Mouse (Mus musculus): Measurements from ENCODE around the gene Rslcan18. TPM values are rescaled to one million over a fixed set of nuclear protein-coding genes. Genes with fewer than 3 reads are reported as not detected.
A peak's percentile ranks its signal among the peaks of the same experiment; 100 is the strongest.

The Rslcan18 gene
- polyA plus RNA-seq, 1 experiment from 2014 or later: 0.87 TPM

GRCm38 (mm10) chr13:67108194-67108820 is 7.8 kb downstream of the Rslcan18 start, which contains the start of gene Gm28557:
Gm28557 (minus strand) TSS chr13:67108604.
- whole genome bisulfite sequencing (ENCODE audit: insufficient replicate concordance): under 1% methylated on average over 17 of the region's 17 CpGs
- peaks cover 6% of the 10 kb centered on the region for H3K36me3 ChIP-seq (ENCODE audit: control insufficient read depth, insufficient read depth, low read length)
- ATAC-seq (replicated peaks; ENCODE audit: insufficient number of reproducible peaks, low FRiP score, low TSS enrichment): peak; percentile 97
- H3K27ac ChIP-seq (ENCODE audit: low read depth, low read length): peak within 1 kb of the TSS; percentile 81
- H3K27me3 ChIP-seq (ENCODE audit: control insufficient read depth, insufficient read depth, low read length): no peaks in the 10 kb centered on the region
- peak within 1 kb of the TSS; percentile 80 for H3K4me2 ChIP-seq
- H3K4me1 ChIP-seq (ENCODE audit: control insufficient read depth, insufficient read depth, low read length): peaks cover 3% of the 10 kb centered on the region; the same call in 1 of the 2 replicates
- peak within 1 kb of the TSS; percentile 83 for H3K9ac ChIP-seq (ENCODE audit: low read depth, low read length)
- no peaks in the 10 kb centered on the region for H3K9me3 ChIP-seq (replicated peaks; ENCODE audit: control insufficient read depth, low read length)
- peak within 1 kb of the TSS; percentile 58 for H3K4me3 ChIP-seq (ENCODE audit: low read depth, low read length)

- WGBS (ENCODE audit: insufficient replicate concordance): 58% methylated on average over 9 of the region's 9 CpGs
- peak overlapping the region; percentile 81 for H3K27ac ChIP-seq (ENCODE audit: low read depth, low read length)
- H3K9me3 ChIP-seq (replicated peaks; ENCODE audit: control insufficient read depth, low read length): no peaks in the 10 kb centered on the region
- H3K27me3 ChIP-seq (ENCODE audit: control insufficient read depth, insufficient read depth, low read length): no peaks in the 10 kb centered on the region
- peak overlapping the region; percentile 83 for H3K9ac ChIP-seq (ENCODE audit: low read depth, low read length)
- ATAC-seq (replicated peaks; ENCODE audit: insufficient number of reproducible peaks, low FRiP score, low TSS enrichment): no peak
- peaks cover 3% of the 10 kb centered on the region; the same call in 1 of the 2 replicates for H3K4me1 ChIP-seq (ENCODE audit: control insufficient read depth, insufficient read depth, low read length)
- H3K4me2 ChIP-seq: peak overlapping the region; percentile 80
- peak overlapping the region; percentile 58 for H3K4me3 ChIP-seq (ENCODE audit: low read depth, low read length)
- H3K36me3 ChIP-seq (ENCODE audit: control insufficient read depth, insufficient read depth, low read length): peaks cover 6% of the 10 kb centered on the region
These were observed 8.4 kb downstream of the Rslcan18 start for GRCm38 (mm10) chr13:67107681-67108080.

- Histone ChIP-seq H3K27me3 (ENCODE audit: control insufficient read depth, insufficient read depth, low read length) (no peaks in the 10 kb centered on the region), H3K4me3 (ENCODE audit: low read depth, low read length) (no peak within 1 kb of the TSS), H3K36me3 (ENCODE audit: control insufficient read depth, insufficient read depth, low read length) (no peaks in the 10 kb centered on the region; the same call in 1 of the 2 replicates), H3K4me2 (no peak within 1 kb of the TSS), H3K4me1 (ENCODE audit: control insufficient read depth, insufficient read depth, low read length) (no peaks in the 10 kb centered on the region), H3K27ac (ENCODE audit: low read depth, low read length) (no peak within 1 kb of the TSS), H3K9ac (ENCODE audit: low read depth, low read length) (no peak within 1 kb of the TSS), H3K9me3 (replicated peaks; ENCODE audit: control insufficient read depth, low read length) (no peaks in the 10 kb centered on the region)
- 87% methylated on average over 10 of the region's 10 CpGs for WGBS (ENCODE audit: insufficient replicate concordance)
- ATAC-seq (replicated peaks; ENCODE audit: insufficient number of reproducible peaks, low FRiP score, low TSS enrichment): no peak
These were observed 18.2 kb downstream of the Rslcan18 start, which contains the start of gene Zfp708 for GRCm38 (mm10) chr13:67097876-67098275. Zfp708 (minus strand) TSS chr13:67097976.

GRCm38 (mm10) chr13:67090154-67090553 is 25.9 kb downstream of the Rslcan18 start:
- Histone ChIP-seq H3K27me3 (ENCODE audit: control insufficient read depth, insufficient read depth, low read length) (no peaks in the 10 kb centered on the region), H3K27ac (ENCODE audit: low read depth, low read length) (no peak overlapping the region), H3K4me3 (ENCODE audit: low read depth, low read length) (no peak overlapping the region), H3K4me2 (no peak overlapping the region), H3K9ac (ENCODE audit: low read depth, low read length) (no peak overlapping the region), H3K36me3 (ENCODE audit: control insufficient read depth, insufficient read depth, low read length) (no peaks in the 10 kb centered on the region), H3K9me3 (replicated peaks; ENCODE audit: control insufficient read depth, low read length) (no peaks in the 10 kb centered on the region), H3K4me1 (ENCODE audit: control insufficient read depth, insufficient read depth, low read length) (no peaks in the 10 kb centered on the region)
- no peak for ATAC-seq (replicated peaks; ENCODE audit: insufficient number of reproducible peaks, low FRiP score, low TSS enrichment)
- WGBS (ENCODE audit: insufficient replicate concordance): 64% methylated on average over 1 of the region's 1 CpGs

GRCm38 (mm10) chr13:67081946-67082345 is 34.1 kb downstream of the Rslcan18 start:
- no peak for ATAC-seq (replicated peaks; ENCODE audit: insufficient number of reproducible peaks, low FRiP score, low TSS enrichment)
- H3K9me3 ChIP-seq (replicated peaks; ENCODE audit: control insufficient read depth, low read length): no peaks in the 10 kb centered on the region
- peak overlapping the region; percentile 82 for H3K4me2 ChIP-seq
- no peak overlapping the region for H3K9ac ChIP-seq (ENCODE audit: low read depth, low read length)
- H3K36me3 ChIP-seq (ENCODE audit: control insufficient read depth, insufficient read depth, low read length): no peaks in the 10 kb centered on the region
- peak overlapping the region; percentile 93 for H3K27ac ChIP-seq (ENCODE audit: low read depth, low read length)
- H3K4me3 ChIP-seq (ENCODE audit: low read depth, low read length): peak overlapping the region; percentile 66; the same call in 1 of the 2 replicates
- WGBS (ENCODE audit: insufficient replicate concordance): 55% methylated on average over 1 of the region's 1 CpGs
- H3K4me1 ChIP-seq (ENCODE audit: control insufficient read depth, insufficient read depth, low read length): 0 out of 2 replicates have a peak, but pooled peaks cover 4% of the 10 kb centered on the region
- no peaks in the 10 kb centered on the region for H3K27me3 ChIP-seq (ENCODE audit: control insufficient read depth, insufficient read depth, low read length)

GRCm38 (mm10) chr13:67081142-67081713 is 34.8 kb downstream of the Rslcan18 start:
- peak; percentile 100 for ATAC-seq (replicated peaks; ENCODE audit: insufficient number of reproducible peaks, low FRiP score, low TSS enrichment)
- peak overlapping the region; percentile 80 for H3K9ac ChIP-seq (ENCODE audit: low read depth, low read length)
- no peaks in the 10 kb centered on the region for H3K9me3 ChIP-seq (replicated peaks; ENCODE audit: control insufficient read depth, low read length)
- H3K4me1 ChIP-seq (ENCODE audit: control insufficient read depth, insufficient read depth, low read length): 0 out of 2 replicates have a peak, but pooled peaks cover 4% of the 10 kb centered on the region
- under 1% methylated on average over 24 of the region's 24 CpGs for WGBS (ENCODE audit: insufficient replicate concordance)
- peak overlapping the region; percentile 66 for H3K4me3 ChIP-seq (ENCODE audit: low read depth, low read length)
- peak overlapping the region; percentile 82 for H3K4me2 ChIP-seq
- no peaks in the 10 kb centered on the region for H3K27me3 ChIP-seq (ENCODE audit: control insufficient read depth, insufficient read depth, low read length)
- H3K27ac ChIP-seq (ENCODE audit: low read depth, low read length): peak overlapping the region; percentile 93
- H3K36me3 ChIP-seq (ENCODE audit: control insufficient read depth, insufficient read depth, low read length): no peaks in the 10 kb centered on the region

GRCm38 (mm10) chr13:67077244-67077643 is 38.8 kb downstream of the Rslcan18 start:
- ATAC-seq (replicated peaks; ENCODE audit: insufficient number of reproducible peaks, low FRiP score, low TSS enrichment): no peak
- Histone ChIP-seq H3K27me3 (ENCODE audit: control insufficient read depth, insufficient read depth, low read length) (no peaks in the 10 kb centered on the region), H3K36me3 (ENCODE audit: control insufficient read depth, insufficient read depth, low read length) (peaks cover 18% of the 10 kb centered on the region), H3K9ac (ENCODE audit: low read depth, low read length) (no peak overlapping the region), H3K4me1 (ENCODE audit: control insufficient read depth, insufficient read depth, low read length) (0 out of 2 replicates have a peak, but pooled peaks cover 4% of the 10 kb centered on the region), H3K4me3 (ENCODE audit: low read depth, low read length) (no peak overlapping the region), H3K9me3 (replicated peaks; ENCODE audit: control insufficient read depth, low read length) (no peaks in the 10 kb centered on the region), H3K4me2 (no peak overlapping the region), H3K27ac (ENCODE audit: low read depth, low read length) (no peak overlapping the region)
- 96% methylated on average over 2 of the region's 2 CpGs for WGBS (ENCODE audit: insufficient replicate concordance)

- ATAC-seq (replicated peaks; ENCODE audit: insufficient number of reproducible peaks, low FRiP score, low TSS enrichment): no peak
- Histone ChIP-seq H3K9me3 (replicated peaks; ENCODE audit: control insufficient read depth, low read length) (peaks cover 8% of the 10 kb centered on the region), H3K4me2 (no peak overlapping the region), H3K27ac (ENCODE audit: low read depth, low read length) (no peak overlapping the region), H3K27me3 (ENCODE audit: control insufficient read depth, insufficient read depth, low read length) (no peaks in the 10 kb centered on the region), H3K4me1 (ENCODE audit: control insufficient read depth, insufficient read depth, low read length) (no peaks in the 10 kb centered on the region), H3K4me3 (ENCODE audit: low read depth, low read length) (no peak overlapping the region), H3K36me3 (ENCODE audit: control insufficient read depth, insufficient read depth, low read length) (peaks cover 42% of the 10 kb centered on the region), H3K9ac (ENCODE audit: low read depth, low read length) (no peak overlapping the region)
- 83% methylated on average over 2 of the region's 2 CpGs for WGBS (ENCODE audit: insufficient replicate concordance)
These were observed 43.3 kb downstream of the Rslcan18 start for GRCm38 (mm10) chr13:67072786-67073185.
